Mouse (Mus musculus): ENCODE data around the gene Dync1li2. TPM values are rescaled to one million over a fixed set of nuclear protein-coding genes. Genes with fewer than 3 reads are reported as not detected.

Gene Dync1li2
- polyA plus RNA-seq, 1 experiment: 45.0 TPM

GRCm38 (mm10) chr8:104448796-104449195, 5.9 kb upstream of the Dync1li2 start:
- no peaks in the 10 kb centered on the region for H3K27me3 ChIP-seq (ENCODE audit: control insufficient read depth, insufficient read depth, insufficient read length)
- TF ChIP-seq TCF12 (IDR thresholded peaks at IDR 0.05; ENCODE audit: insufficient read depth, poor library complexity, severe bottlenecking): no peak
- no peak for TF ChIP-seq POLR2AphosphoS2 (IDR thresholded peaks at IDR 0.05; ENCODE audit: insufficient read length, low read depth)
- no peak for TF ChIP-seq CEBPB (IDR thresholded peaks at IDR 0.05; ENCODE audit: insufficient read depth, poor library complexity, severe bottlenecking)
- no peak for TF ChIP-seq MYOG (IDR thresholded peaks at IDR 0.05; ENCODE audit: control insufficient read depth in 1 of 3, insufficient read depth in 1 of 3, insufficient read length in 2 of 3, low read depth in 2 of 3)
- no peak for TF ChIP-seq REST (IDR thresholded peaks at IDR 0.05; ENCODE audit: insufficient read depth, insufficient read length)
- TF ChIP-seq SRF (IDR thresholded peaks at IDR 0.05; ENCODE audit: control insufficient read depth, insufficient read length, low read depth): no peak
- TF ChIP-seq MAX (IDR thresholded peaks at IDR 0.05; ENCODE audit: low read depth): no peak
- TF ChIP-seq USF1 (IDR thresholded peaks at IDR 0.05; ENCODE audit: low read depth): no peak
- no peak for TF ChIP-seq TCF3 (IDR thresholded peaks at IDR 0.05; ENCODE audit: insufficient read length, low read depth)
- TF ChIP-seq POLR2A (IDR thresholded peaks at IDR 0.05; ENCODE audit: insufficient read length, low read depth): no peak
- TF ChIP-seq MYOD1 (IDR thresholded peaks at IDR 0.05; ENCODE audit: control insufficient read depth in 1 of 3, insufficient read length in 2 of 3, low read depth in 2 of 3): no peak
- TF ChIP-seq E2F4 (IDR thresholded peaks at IDR 0.05; ENCODE audit: insufficient read depth): no peak
- no peak overlapping the region for H3K4me3 ChIP-seq
- H3K79me2 ChIP-seq (ENCODE audit: control insufficient read depth, insufficient read depth): no peaks in the 10 kb centered on the region
- no peaks in the 10 kb centered on the region for H3K36me3 ChIP-seq (ENCODE audit: control insufficient read depth, insufficient read depth)
- H3ac ChIP-seq (ENCODE audit: control insufficient read depth, insufficient read length): no peak overlapping the region
- no peak overlapping the region for H3K4me2 ChIP-seq (ENCODE audit: low read depth)

- Histone ChIP-seq H3K4me3 (no peak overlapping the region), H3ac (ENCODE audit: control insufficient read depth, insufficient read length) (no peak overlapping the region), H3K27me3 (ENCODE audit: control insufficient read depth, insufficient read depth, insufficient read length) (no peaks in the 10 kb centered on the region), H3K4me2 (ENCODE audit: low read depth) (no peak overlapping the region), H3K79me2 (ENCODE audit: control insufficient read depth, insufficient read depth) (peaks cover 16% of the 10 kb centered on the region), H3K36me3 (ENCODE audit: control insufficient read depth, insufficient read depth) (no peaks in the 10 kb centered on the region)
- TF ChIP-seq E2F4 (IDR thresholded peaks at IDR 0.05; ENCODE audit: insufficient read depth) (no peak), USF1 (IDR thresholded peaks at IDR 0.05; ENCODE audit: low read depth) (no peak), TCF12 (IDR thresholded peaks at IDR 0.05; ENCODE audit: insufficient read depth, poor library complexity, severe bottlenecking) (no peak), POLR2AphosphoS2 (IDR thresholded peaks at IDR 0.05; ENCODE audit: insufficient read length, low read depth) (no peak), TCF3 (IDR thresholded peaks at IDR 0.05; ENCODE audit: insufficient read length, low read depth) (no peak), SRF (IDR thresholded peaks at IDR 0.05; ENCODE audit: control insufficient read depth, insufficient read length, low read depth) (no peak), POLR2A (IDR thresholded peaks at IDR 0.05; ENCODE audit: insufficient read length, low read depth) (no peak)
Observed at GRCm38 (mm10) chr8:104446016-104446415, 3.2 kb upstream of the Dync1li2 start.

- peaks cover 23% of the 10 kb centered on the region for H3K79me2 ChIP-seq (ENCODE audit: control insufficient read depth, insufficient read depth)
- no peak for TF ChIP-seq POLR2AphosphoS2 (IDR thresholded peaks at IDR 0.05; ENCODE audit: insufficient read length, low read depth)
- no peak for TF ChIP-seq SRF (IDR thresholded peaks at IDR 0.05; ENCODE audit: control insufficient read depth, insufficient read length, low read depth)
- TF ChIP-seq MAX (IDR thresholded peaks at IDR 0.05; ENCODE audit: low read depth): no peak
- TF ChIP-seq REST (IDR thresholded peaks at IDR 0.05; ENCODE audit: insufficient read depth, insufficient read length): no peak
- TF ChIP-seq TCF12 (IDR thresholded peaks at IDR 0.05; ENCODE audit: insufficient read depth, poor library complexity, severe bottlenecking): no peak
- no peak for TF ChIP-seq E2F4 (IDR thresholded peaks at IDR 0.05; ENCODE audit: insufficient read depth)
- TF ChIP-seq CEBPB (IDR thresholded peaks at IDR 0.05; ENCODE audit: insufficient read depth, poor library complexity, severe bottlenecking): no peak
- TF ChIP-seq TCF3 (IDR thresholded peaks at IDR 0.05; ENCODE audit: insufficient read length, low read depth): no peak
- no peak for TF ChIP-seq USF1 (IDR thresholded peaks at IDR 0.05; ENCODE audit: low read depth)
- TF ChIP-seq MYOG (IDR thresholded peaks at IDR 0.05; ENCODE audit: control insufficient read depth in 1 of 3, insufficient read depth in 1 of 3, insufficient read length in 2 of 3, low read depth in 2 of 3): no peak
- no peak for TF ChIP-seq MYOD1 (IDR thresholded peaks at IDR 0.05; ENCODE audit: control insufficient read depth in 1 of 3, insufficient read length in 2 of 3, low read depth in 2 of 3)
- TF ChIP-seq POLR2A (IDR thresholded peaks at IDR 0.05; ENCODE audit: insufficient read length, low read depth): no peak
- no peak overlapping the region for H3K4me3 ChIP-seq
- no peaks in the 10 kb centered on the region for H3K27me3 ChIP-seq (ENCODE audit: control insufficient read depth, insufficient read depth, insufficient read length)
- no peak overlapping the region for H3K4me2 ChIP-seq (ENCODE audit: low read depth)
- no peak overlapping the region for H3ac ChIP-seq (ENCODE audit: control insufficient read depth, insufficient read length)
- peaks cover 6% of the 10 kb centered on the region for H3K36me3 ChIP-seq (ENCODE audit: control insufficient read depth, insufficient read depth)
Observed at GRCm38 (mm10) chr8:104445248-104445647, 2.4 kb upstream of the Dync1li2 start.

GRCm38 (mm10) chr8:104443125-104443679, 355 bp upstream of the Dync1li2 start:
- TF ChIP-seq POLR2AphosphoS2 (IDR thresholded peaks at IDR 0.05; ENCODE audit: insufficient read length, low read depth): no peak
- TF ChIP-seq MAX (IDR thresholded peaks at IDR 0.05; ENCODE audit: low read depth): no peak
- no peak for TF ChIP-seq SRF (IDR thresholded peaks at IDR 0.05; ENCODE audit: control insufficient read depth, insufficient read length, low read depth)
- no peak for TF ChIP-seq TCF3 (IDR thresholded peaks at IDR 0.05; ENCODE audit: insufficient read length, low read depth)
- TF ChIP-seq USF1 (IDR thresholded peaks at IDR 0.05; ENCODE audit: low read depth): no peak
- no peak for TF ChIP-seq MYOD1 (IDR thresholded peaks at IDR 0.05; ENCODE audit: control insufficient read depth in 1 of 3, insufficient read length in 2 of 3, low read depth in 2 of 3)
- no peak for TF ChIP-seq E2F4 (IDR thresholded peaks at IDR 0.05; ENCODE audit: insufficient read depth)
- no peak for TF ChIP-seq CEBPB (IDR thresholded peaks at IDR 0.05; ENCODE audit: insufficient read depth, poor library complexity, severe bottlenecking)
- no peak for TF ChIP-seq REST (IDR thresholded peaks at IDR 0.05; ENCODE audit: insufficient read depth, insufficient read length)
- no peak for TF ChIP-seq TCF12 (IDR thresholded peaks at IDR 0.05; ENCODE audit: insufficient read depth, poor library complexity, severe bottlenecking)
- no peak for TF ChIP-seq MYOG (IDR thresholded peaks at IDR 0.05; ENCODE audit: control insufficient read depth in 1 of 3, insufficient read depth in 1 of 3, insufficient read length in 2 of 3, low read depth in 2 of 3)
- TF ChIP-seq POLR2A (IDR thresholded peaks at IDR 0.05; ENCODE audit: insufficient read length, low read depth): no peak
- H3K79me2 ChIP-seq (ENCODE audit: control insufficient read depth, insufficient read depth): peaks cover 43% of the 10 kb centered on the region
- peak overlapping the region; percentile 92 for H3ac ChIP-seq (ENCODE audit: control insufficient read depth, insufficient read length)
- H3K36me3 ChIP-seq (ENCODE audit: control insufficient read depth, insufficient read depth): peaks cover 27% of the 10 kb centered on the region
- H3K4me2 ChIP-seq (ENCODE audit: low read depth): peak overlapping the region; percentile 35
- peak overlapping the region; percentile 86 for H3K4me3 ChIP-seq
- no peaks in the 10 kb centered on the region for H3K27me3 ChIP-seq (ENCODE audit: control insufficient read depth, insufficient read depth, insufficient read length)

Data from myocyte (in vitro differentiated cells).